Mouse (Mus musculus): ENCODE measurements around the gene Zc3h6. TPM values are rescaled to one million over a fixed set of nuclear protein-coding genes. Genes with fewer than 3 reads are reported as not detected.

Gene Zc3h6
- polyA plus RNA-seq, 1 experiment from 2014 or later: 6.0 TPM

DNA sequence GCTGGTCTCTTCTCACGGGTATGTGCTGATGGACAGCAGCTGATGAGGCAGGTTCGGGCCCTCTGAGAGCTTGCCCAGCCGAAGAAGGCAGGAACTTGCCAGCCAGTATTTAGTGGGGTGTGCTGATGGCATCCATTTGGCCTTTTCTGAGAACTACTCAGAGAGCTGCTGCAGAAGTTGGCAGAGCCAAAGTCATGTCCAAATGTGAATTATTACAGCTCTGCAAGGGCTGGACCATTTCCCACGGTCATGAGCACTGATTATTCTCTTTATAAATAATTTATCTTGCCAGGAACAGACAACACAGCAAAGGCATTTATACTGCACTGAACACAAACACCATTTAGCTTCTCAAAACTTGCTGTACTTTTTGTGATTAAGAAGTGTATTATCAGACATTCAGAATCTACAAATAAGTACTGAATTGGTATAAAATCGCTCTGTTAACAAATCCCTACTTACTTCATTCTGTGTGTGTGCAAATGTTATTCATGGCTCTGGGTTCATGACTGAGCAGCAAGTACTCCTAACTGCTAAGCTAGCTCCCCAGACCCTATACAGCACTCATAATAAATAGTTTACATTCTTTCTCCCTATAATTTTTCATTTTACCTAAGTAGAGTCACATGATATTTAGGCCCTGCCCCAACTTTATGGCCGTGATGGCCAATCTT lies 79.1 kb downstream of the Zc3h6 start:
- H3K27me3 ChIP-seq (ENCODE audit: control insufficient read depth, insufficient read depth, low read length): no peaks in the 10 kb centered on the region
- H3K4me3 ChIP-seq (replicated peaks; ENCODE audit: low read depth, low read length): no peak overlapping the region
- no peak for ATAC-seq (ENCODE audit: low FRiP score, low TSS enrichment)
- H3K9me3 ChIP-seq (ENCODE audit: control insufficient read depth, low read length): no peaks in the 10 kb centered on the region
- no peaks in the 10 kb centered on the region for H3K36me3 ChIP-seq (ENCODE audit: control insufficient read depth, insufficient read depth, low read length)
- H3K4me1 ChIP-seq (ENCODE audit: control insufficient read depth, insufficient read depth, low read length): no peaks in the 10 kb centered on the region
- DNase-seq: no peak
- H3K4me2 ChIP-seq (ENCODE audit: low read length): no peak overlapping the region
- 84% methylated on average over 6 of the region's 6 CpGs for WGBS
- H3K9ac ChIP-seq (replicated peaks; ENCODE audit: low read length): no peak overlapping the region
- H3K27ac ChIP-seq (replicated peaks; ENCODE audit: low read depth, low read length): no peak overlapping the region

DNA sequence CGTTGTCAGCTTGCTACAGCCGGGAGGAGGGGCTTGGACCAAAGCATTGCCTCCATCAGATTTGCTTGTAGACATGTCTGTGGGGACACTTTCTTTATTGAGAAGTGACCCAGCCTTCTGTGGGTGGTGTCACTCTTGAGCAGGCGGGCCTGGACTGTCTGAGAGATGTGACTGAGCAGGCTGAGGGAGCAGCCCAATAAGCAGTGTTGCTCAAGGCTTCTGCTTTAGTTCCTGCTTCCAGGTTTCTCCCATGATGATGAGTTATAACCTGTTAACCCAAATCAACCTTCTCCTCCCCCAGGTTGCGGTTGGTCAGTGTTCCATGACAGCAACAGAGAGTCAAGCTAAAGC lies 79.6 kb downstream of the Zc3h6 start:
- Histone ChIP-seq H3K36me3 (ENCODE audit: control insufficient read depth, insufficient read depth, low read length) (no peaks in the 10 kb centered on the region), H3K4me2 (ENCODE audit: low read length) (no peak overlapping the region), H3K4me1 (ENCODE audit: control insufficient read depth, insufficient read depth, low read length) (no peaks in the 10 kb centered on the region), H3K4me3 (replicated peaks; ENCODE audit: low read depth, low read length) (no peak overlapping the region), H3K9ac (replicated peaks; ENCODE audit: low read length) (no peak overlapping the region), H3K27ac (replicated peaks; ENCODE audit: low read depth, low read length) (no peak overlapping the region), H3K27me3 (ENCODE audit: control insufficient read depth, insufficient read depth, low read length) (no peaks in the 10 kb centered on the region), H3K9me3 (ENCODE audit: control insufficient read depth, low read length) (no peaks in the 10 kb centered on the region)
- DNase-seq: no peak
- ATAC-seq (ENCODE audit: low FRiP score, low TSS enrichment): no peak
- WGBS: 86% methylated on average over 4 of the region's 4 CpGs

- WGBS: 83% methylated on average over 8 of the region's 8 CpGs
- Histone ChIP-seq H3K27me3 (ENCODE audit: control insufficient read depth, insufficient read depth, low read length) (no peaks in the 10 kb centered on the region), H3K4me2 (ENCODE audit: low read length) (no peak within 1 kb of the TSS), H3K9me3 (ENCODE audit: control insufficient read depth, low read length) (no peaks in the 10 kb centered on the region), H3K4me3 (replicated peaks; ENCODE audit: low read depth, low read length) (no peak within 1 kb of the TSS), H3K4me1 (ENCODE audit: control insufficient read depth, insufficient read depth, low read length) (no peaks in the 10 kb centered on the region), H3K9ac (replicated peaks; ENCODE audit: low read length) (no peak within 1 kb of the TSS), H3K36me3 (ENCODE audit: control insufficient read depth, insufficient read depth, low read length) (no peaks in the 10 kb centered on the region), H3K27ac (replicated peaks; ENCODE audit: low read depth, low read length) (no peak within 1 kb of the TSS)
- DNase-seq: no peak
- ATAC-seq (ENCODE audit: low FRiP score, low TSS enrichment): no peak
Measured at GRCm38 (mm10) chr2:129047811-129048210, 80.6 kb downstream of the Zc3h6 start, which contains the start of gene Vinac1. Gene Vinac1 (minus strand): TSS chr2:129048172.

DNA sequence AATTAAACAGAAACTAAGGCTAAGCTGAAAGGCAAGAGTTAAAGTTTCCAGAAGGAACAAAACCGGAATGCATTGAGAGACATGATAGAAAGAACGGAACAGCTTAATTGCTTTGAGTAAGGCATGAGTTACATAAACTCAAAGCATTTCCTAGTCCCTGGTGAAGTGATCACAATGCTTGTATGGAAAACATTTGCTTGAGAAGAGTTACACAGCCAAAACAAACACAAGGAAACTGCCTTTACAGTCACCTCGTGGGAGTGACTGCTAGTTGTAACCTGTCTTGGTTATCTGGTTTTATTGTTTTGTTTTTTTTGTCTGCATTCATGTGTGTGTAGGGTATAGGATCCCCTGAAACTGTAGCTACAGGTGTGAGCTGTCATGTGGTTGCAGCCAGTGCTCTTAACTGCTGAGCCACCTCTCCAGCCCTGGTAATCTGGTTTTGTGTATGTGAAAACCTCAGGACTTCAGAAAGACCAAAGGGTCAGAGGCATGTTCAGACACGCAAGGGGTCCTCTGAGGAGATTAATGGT lies 85.3 kb downstream of the Zc3h6 start:
- H3K27ac ChIP-seq (replicated peaks; ENCODE audit: low read depth, low read length): no peak overlapping the region
- WGBS: 81% methylated on average over 4 of the region's 4 CpGs
- no peak overlapping the region for H3K4me3 ChIP-seq (replicated peaks; ENCODE audit: low read depth, low read length)
- no peak overlapping the region for H3K4me2 ChIP-seq (ENCODE audit: low read length)
- H3K4me1 ChIP-seq (ENCODE audit: control insufficient read depth, insufficient read depth, low read length): no peaks in the 10 kb centered on the region
- H3K36me3 ChIP-seq (ENCODE audit: control insufficient read depth, insufficient read depth, low read length): no peaks in the 10 kb centered on the region
- DNase-seq (no peak), ATAC-seq (ENCODE audit: low FRiP score, low TSS enrichment) (no peak)
- H3K9me3 ChIP-seq (ENCODE audit: control insufficient read depth, low read length): no peaks in the 10 kb centered on the region
- H3K27me3 ChIP-seq (ENCODE audit: control insufficient read depth, insufficient read depth, low read length): no peaks in the 10 kb centered on the region
- H3K9ac ChIP-seq (replicated peaks; ENCODE audit: low read length): no peak overlapping the region

DNA sequence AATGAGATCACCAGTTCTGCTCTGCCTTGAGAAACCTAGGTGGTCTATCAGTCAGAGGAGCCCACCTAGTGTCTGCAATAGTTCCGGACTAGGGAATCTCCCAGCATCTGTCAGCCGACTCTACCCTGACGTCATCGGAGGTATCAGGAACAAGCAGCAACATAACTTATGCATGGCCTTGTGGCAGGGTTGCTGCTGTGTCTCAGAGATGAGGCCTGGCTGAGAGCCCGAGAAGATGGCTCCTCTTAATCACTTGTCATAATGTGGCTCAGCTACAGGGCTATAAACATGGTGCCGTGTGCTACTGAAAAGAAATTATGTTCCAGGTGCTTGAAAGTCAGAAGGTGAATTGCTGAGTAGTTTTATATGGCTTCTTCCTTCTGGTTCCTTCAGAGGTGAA lies 88.5 kb downstream of the Zc3h6 start:
- no peak overlapping the region for H3K4me3 ChIP-seq (replicated peaks; ENCODE audit: low read depth, low read length)
- no peaks in the 10 kb centered on the region for H3K36me3 ChIP-seq (ENCODE audit: control insufficient read depth, insufficient read depth, low read length)
- H3K27ac ChIP-seq (replicated peaks; ENCODE audit: low read depth, low read length): no peak overlapping the region
- no peaks in the 10 kb centered on the region for H3K9me3 ChIP-seq (ENCODE audit: control insufficient read depth, low read length)
- ATAC-seq (ENCODE audit: low FRiP score, low TSS enrichment) (no peak), DNase-seq (no peak)
- no peak overlapping the region for H3K4me2 ChIP-seq (ENCODE audit: low read length)
- WGBS: 95% methylated on average over 6 of the region's 6 CpGs
- no peak overlapping the region for H3K9ac ChIP-seq (replicated peaks; ENCODE audit: low read length)
- H3K27me3 ChIP-seq (ENCODE audit: control insufficient read depth, insufficient read depth, low read length): no peaks in the 10 kb centered on the region
- no peaks in the 10 kb centered on the region for H3K4me1 ChIP-seq (ENCODE audit: control insufficient read depth, insufficient read depth, low read length)

DNA sequence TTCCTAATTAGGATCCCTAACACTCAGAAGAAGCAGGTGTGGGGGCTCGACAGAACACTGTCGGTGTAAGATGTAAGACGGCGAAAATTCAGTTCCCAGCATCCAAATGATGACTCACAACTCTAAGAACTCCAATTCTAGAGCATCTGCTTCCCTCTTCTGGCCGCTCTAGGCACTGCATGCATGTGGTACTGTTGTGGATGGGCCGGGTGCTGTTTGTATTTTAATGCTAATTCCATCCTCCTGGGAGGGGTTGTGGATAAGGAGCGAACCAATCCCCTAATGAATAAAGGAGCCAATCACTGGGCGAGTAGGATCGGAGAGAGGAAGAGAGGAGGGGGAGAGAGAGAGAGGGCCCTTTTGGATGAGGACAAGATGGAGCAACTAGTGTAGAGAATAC lies 89.4 kb downstream of the Zc3h6 start:
- Histone ChIP-seq H3K9me3 (ENCODE audit: control insufficient read depth, low read length) (no peaks in the 10 kb centered on the region), H3K4me2 (ENCODE audit: low read length) (no peak overlapping the region), H3K9ac (replicated peaks; ENCODE audit: low read length) (no peak overlapping the region), H3K36me3 (ENCODE audit: control insufficient read depth, insufficient read depth, low read length) (no peaks in the 10 kb centered on the region), H3K27ac (replicated peaks; ENCODE audit: low read depth, low read length) (no peak overlapping the region), H3K4me1 (ENCODE audit: control insufficient read depth, insufficient read depth, low read length) (no peaks in the 10 kb centered on the region), H3K4me3 (replicated peaks; ENCODE audit: low read depth, low read length) (no peak overlapping the region), H3K27me3 (ENCODE audit: control insufficient read depth, insufficient read depth, low read length) (no peaks in the 10 kb centered on the region)
- DNase-seq (peak; percentile 26), ATAC-seq (ENCODE audit: low FRiP score, low TSS enrichment) (no peak)
- 41% methylated on average over 9 of the region's 9 CpGs for WGBS

GRCm38 (mm10) chr2:129057256-129057655 lies 90.1 kb downstream of the Zc3h6 start:
- H3K27ac ChIP-seq (replicated peaks; ENCODE audit: low read depth, low read length): no peak overlapping the region
- H3K4me3 ChIP-seq (replicated peaks; ENCODE audit: low read depth, low read length): no peak overlapping the region
- H3K36me3 ChIP-seq (ENCODE audit: control insufficient read depth, insufficient read depth, low read length): no peaks in the 10 kb centered on the region
- WGBS: 97% methylated on average over 8 of the region's 8 CpGs
- no peaks in the 10 kb centered on the region for H3K9me3 ChIP-seq (ENCODE audit: control insufficient read depth, low read length)
- no peak overlapping the region for H3K9ac ChIP-seq (replicated peaks; ENCODE audit: low read length)
- H3K4me1 ChIP-seq (ENCODE audit: control insufficient read depth, insufficient read depth, low read length): no peaks in the 10 kb centered on the region
- H3K27me3 ChIP-seq (ENCODE audit: control insufficient read depth, insufficient read depth, low read length): no peaks in the 10 kb centered on the region
- ATAC-seq (ENCODE audit: low FRiP score, low TSS enrichment) (no peak), DNase-seq (no peak)
- no peak overlapping the region for H3K4me2 ChIP-seq (ENCODE audit: low read length)

- 95% methylated on average over 6 of the region's 6 CpGs for WGBS
- Histone ChIP-seq H3K9ac (replicated peaks; ENCODE audit: low read length) (no peak overlapping the region), H3K27me3 (ENCODE audit: control insufficient read depth, insufficient read depth, low read length) (no peaks in the 10 kb centered on the region), H3K9me3 (ENCODE audit: control insufficient read depth, low read length) (no peaks in the 10 kb centered on the region), H3K4me1 (ENCODE audit: control insufficient read depth, insufficient read depth, low read length) (no peaks in the 10 kb centered on the region), H3K4me3 (replicated peaks; ENCODE audit: low read depth, low read length) (no peak overlapping the region), H3K36me3 (ENCODE audit: control insufficient read depth, insufficient read depth, low read length) (no peaks in the 10 kb centered on the region), H3K27ac (replicated peaks; ENCODE audit: low read depth, low read length) (no peak overlapping the region), H3K4me2 (ENCODE audit: low read length) (no peak overlapping the region)
- DNase-seq (no peak), ATAC-seq (ENCODE audit: low FRiP score, low TSS enrichment) (no peak)
Measured at GRCm38 (mm10) chr2:129057920-129058361, 90.7 kb downstream of the Zc3h6 start.

DNA sequence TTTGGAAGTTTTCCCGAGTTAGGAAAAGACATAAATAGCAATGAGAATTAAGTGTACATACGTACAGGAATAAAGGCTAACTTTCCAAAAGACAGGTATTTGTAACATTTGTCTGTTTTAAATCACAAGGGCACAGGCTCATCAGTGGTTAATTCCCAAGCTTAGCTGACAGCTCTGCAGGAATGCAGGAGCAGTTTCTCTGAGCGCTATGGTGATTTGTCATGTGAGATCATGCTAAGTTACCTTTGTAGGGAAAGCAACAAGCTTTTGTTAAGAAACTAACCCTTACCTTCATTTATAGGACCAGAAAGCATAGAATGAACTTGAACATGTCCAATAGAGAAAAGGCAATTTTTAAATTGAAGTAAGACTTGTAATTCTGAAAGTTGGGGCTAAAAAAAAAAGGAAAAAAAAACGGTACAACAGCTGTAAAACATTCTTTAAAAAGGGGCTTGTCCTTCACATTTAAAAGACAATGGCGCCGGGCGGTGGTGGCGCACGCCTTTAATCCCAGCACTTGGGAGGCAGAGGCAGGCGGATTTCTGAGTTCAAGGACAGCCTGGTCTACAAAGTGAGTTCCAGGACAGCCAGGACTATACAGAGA lies 94.4 kb downstream of the Zc3h6 start:
- no peaks in the 10 kb centered on the region; the same call in 1 of the 2 replicates for H3K4me1 ChIP-seq (ENCODE audit: control insufficient read depth, insufficient read depth, low read length)
- H3K9me3 ChIP-seq (ENCODE audit: control insufficient read depth, low read length): no peaks in the 10 kb centered on the region
- H3K36me3 ChIP-seq (ENCODE audit: control insufficient read depth, insufficient read depth, low read length): no peaks in the 10 kb centered on the region
- H3K9ac ChIP-seq (replicated peaks; ENCODE audit: low read length): no peak overlapping the region
- no peak overlapping the region for H3K4me3 ChIP-seq (replicated peaks; ENCODE audit: low read depth, low read length)
- no peak for ATAC-seq (ENCODE audit: low FRiP score, low TSS enrichment)
- DNase-seq: no peak
- no peak overlapping the region for H3K27ac ChIP-seq (replicated peaks; ENCODE audit: low read depth, low read length)
- H3K4me2 ChIP-seq (ENCODE audit: low read length): no peak overlapping the region
- no peaks in the 10 kb centered on the region for H3K27me3 ChIP-seq (ENCODE audit: control insufficient read depth, insufficient read depth, low read length)
- WGBS: 80% methylated on average over 10 of the region's 10 CpGs

All from midbrain, embryonic 14.5 days (tissue).